Mouse (Mus musculus): ENCODE data around the gene Arid5b.
"Not testable (repeated sequence)": the region's sequence is repeated elsewhere in the genome, so short reads cannot be mapped to it uniquely, and the experiment has no call there.

The Arid5b gene

DNA sequence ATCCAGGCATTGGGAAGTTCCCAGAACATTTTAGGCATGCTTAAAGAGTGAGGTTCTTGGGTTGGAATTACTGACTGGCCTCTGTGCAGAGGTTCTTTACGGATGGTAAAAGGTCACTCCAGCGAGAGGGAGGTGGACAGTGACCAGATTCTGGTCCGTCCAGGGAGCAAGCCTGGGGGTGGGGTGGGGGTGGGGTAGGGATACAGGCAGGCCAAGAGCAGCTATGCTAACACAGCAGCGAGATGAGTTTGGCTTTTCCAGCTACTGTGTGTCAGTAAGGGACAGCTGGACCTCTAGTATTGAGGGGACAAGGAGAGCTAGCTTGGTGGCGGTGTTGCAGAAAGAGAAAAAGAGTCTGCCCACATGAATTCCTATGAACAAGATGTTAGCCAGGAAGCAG lies 167.9 kb downstream of the Arid5b start:
- peak; percentile 39 for DNase-seq (ENCODE audit: low read depth, low spot score)

DNA sequence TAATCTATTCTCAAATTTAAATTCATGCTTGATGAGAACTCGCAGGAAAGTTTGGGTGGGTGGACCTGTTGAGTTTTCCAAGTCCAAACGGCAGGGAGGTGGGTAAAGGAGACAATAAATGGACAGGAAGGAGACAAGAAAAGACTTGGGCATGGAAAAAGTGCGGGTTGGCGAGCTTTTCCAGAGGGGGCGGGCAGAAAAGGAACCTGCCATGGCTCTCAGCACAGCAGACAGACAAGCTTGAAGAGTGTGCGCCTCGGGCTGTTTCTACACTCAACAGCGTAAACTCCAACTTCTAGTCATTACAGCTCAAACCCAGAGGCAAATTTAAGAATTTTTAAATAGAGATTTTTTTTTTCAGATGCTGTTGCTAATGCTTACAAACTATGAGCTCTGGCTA lies 168.4 kb downstream of the Arid5b start:
- no peak for DNase-seq (ENCODE audit: low read depth, low spot score)

DNA sequence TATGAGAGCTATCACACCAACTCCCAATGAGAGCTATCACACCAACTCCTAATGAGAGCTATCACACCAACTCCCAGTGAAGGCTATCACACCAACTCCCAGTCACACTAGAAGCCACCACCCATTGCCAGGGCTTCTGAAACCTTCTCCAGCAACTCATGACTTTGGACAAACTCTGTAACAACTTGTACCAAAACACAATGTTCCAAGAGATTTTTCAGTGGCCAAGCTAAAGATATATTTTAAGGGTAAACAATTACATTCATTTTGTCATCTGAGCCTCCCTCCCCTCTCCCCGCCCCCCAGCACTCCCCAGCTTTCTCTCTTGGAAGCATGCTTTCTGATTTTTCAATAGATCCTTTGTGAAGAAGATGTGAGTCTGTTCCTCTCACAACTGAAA lies 168.9 kb downstream of the Arid5b start:
- DNase-seq (ENCODE audit: low read depth, low spot score): no peak

DNA sequence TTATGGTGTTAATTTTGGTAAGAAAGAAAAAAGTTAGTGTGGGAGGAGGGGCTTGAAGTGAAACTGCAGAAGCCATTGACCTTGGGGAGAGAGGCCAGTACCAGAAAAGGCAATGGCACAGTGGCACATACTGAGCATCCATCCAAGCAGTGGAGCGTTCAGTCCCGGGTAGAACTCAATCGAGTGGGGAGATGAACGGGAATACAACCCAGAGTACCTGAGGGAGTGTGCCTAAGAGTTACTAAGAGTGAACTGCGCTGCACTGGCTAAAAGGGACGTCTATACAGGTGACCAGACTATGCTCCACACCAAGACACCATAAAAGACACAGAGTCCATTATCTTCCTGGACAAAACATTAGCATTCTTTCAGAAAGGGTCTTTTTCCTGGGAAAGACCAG lies 170.8 kb downstream of the Arid5b start:
- no peak for DNase-seq (ENCODE audit: low read depth, low spot score)

DNA sequence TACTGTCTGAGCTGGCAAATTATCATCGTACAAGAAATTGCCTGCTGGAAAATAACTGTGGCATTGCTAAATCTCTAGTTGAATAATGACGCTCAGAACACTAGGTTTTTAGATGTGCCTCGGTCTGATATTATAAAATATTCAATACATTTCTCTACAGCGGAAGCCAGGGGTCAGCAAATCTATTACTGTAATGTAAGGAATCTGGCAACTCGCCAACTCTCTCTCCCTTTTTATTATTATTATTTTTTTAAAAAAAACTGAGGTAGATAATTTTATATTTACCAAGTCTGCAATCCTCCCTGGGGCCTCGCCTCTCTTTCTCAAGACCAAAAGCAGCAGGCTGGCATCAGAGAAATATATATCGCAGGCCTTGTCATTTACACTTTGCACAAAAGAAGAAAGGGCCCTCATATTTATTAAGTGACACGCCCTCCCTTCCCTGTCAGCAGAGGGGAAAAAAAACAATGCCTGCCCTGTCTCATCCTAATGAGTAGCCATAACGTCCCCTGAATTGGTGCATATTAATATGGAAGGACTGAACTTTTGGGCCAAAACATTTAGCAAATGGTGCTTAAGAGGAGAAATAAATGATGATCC lies 172.1 kb downstream of the Arid5b start:
- DNase-seq (ENCODE audit: low read depth, low spot score): no peak

DNA sequence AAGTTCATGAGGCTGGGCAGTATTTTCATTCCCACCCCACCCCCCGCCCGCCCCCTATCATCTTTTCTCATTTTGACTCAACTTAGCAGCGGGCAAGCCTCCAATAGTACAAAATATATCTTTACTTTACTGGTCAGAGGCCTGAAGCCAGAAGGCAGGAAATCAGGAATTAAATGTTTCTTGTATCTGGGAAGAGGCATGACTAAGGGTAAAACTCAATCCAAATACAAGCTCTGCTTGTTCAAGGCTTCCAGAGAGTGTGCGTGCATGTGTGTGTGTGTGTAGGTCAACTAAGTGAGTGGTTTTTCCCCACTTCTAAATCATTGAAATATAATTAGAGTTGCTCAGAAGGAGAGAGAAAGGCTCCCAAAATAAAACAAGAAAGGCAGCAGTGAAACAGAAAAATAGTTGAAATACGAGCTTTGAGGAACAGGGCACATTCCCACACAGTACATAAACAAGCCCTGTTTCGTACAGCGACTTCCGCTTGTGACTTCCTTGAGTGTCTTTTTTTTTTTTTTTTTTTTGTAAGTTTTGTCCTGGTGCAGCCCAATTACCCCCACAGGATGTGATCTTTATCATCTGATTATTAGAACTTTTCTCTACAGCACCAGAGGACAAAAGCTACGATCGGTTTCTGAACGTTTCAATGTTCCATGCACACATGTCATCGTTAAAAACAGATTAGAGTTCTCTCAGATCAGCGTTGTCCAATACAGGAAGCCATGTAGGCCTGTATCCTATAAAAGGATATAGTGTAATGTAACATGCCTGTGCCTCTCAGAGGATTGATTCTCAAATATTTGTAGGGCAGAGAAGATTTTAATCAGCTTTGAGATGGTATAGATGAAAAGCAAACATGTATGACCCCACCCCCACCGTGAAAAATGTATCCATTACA lies 173.4 kb downstream of the Arid5b start:
- DNase-seq (ENCODE audit: low read depth, low spot score): peak; percentile 26

DNA sequence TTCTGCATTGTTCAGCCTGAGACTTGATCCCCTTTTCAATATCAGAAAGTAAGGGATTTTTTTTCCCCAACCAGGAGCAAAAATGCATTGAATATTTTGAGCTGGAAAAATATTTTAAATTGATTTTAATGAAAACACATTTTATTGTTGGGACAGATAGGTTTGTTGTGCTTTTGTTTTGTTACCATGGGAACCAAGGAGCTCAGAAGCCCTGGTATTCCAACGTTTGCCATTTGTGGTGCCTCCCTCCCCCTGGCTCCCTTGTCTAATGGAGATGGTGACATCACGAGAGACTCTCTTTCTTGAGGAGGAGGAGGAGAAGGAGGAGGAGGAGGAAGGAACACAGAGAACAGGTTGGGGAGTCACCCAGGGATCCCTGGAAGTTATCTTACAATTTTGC lies 174.1 kb downstream of the Arid5b start:
- peak; percentile 71 for DNase-seq (ENCODE audit: low read depth, low spot score)

DNA sequence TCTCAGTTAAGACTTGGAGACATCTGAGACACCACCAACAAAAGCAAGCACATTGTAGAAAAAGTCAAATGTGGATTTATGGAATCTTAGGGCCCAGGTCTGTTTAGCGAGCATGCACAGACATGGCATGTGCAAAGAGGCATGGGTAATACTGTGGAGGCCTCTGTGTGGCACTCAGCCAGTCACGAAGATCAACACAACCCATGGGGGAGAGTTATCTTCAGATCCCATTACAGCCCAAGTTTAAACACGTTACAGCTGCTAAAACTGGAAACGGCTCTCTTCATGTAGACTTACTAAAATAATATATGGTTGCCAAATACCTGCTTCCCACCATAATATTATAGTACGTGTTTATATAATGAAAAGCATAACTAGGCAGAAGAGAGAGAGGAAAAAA lies 174.6 kb downstream of the Arid5b start:
- peak; percentile 67 for DNase-seq (ENCODE audit: low read depth, low spot score)

DNA sequence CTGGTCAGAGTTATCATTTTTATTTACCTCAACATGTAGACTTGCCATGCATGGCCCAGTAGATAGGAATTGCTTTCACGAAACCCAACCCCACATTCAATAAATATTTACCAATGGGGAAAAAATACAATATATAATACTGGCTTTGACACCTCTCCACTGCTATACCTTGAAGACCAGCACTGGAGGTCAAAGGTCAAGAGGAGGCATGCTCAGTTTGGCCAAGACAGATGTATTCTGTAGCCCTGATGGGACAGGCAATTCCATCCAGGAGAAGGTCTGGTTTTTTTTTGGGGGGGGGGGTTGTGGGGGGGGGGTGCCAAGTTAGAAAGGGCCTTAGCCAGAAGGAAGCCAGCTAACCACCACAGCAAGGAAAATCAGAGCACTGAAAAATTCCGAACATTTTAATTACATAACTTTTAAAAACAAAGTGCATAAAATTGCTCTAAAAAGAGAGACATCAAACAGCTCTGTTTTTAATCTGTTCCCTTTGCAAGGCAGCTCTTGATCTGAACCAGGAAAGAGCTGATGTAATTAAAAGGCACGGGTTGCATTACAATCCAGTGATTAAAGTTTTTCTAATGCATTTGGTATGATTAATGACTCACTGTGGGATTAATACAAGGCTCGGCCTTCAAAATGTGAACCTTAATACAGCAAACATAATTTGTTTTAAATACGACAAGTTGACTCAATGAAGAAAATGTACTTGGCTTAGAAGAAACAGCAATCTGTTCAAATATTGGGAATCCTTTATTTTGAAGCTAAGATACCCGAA lies 175.3 kb downstream of the Arid5b start:
- peak; percentile 49 for DNase-seq (ENCODE audit: low read depth, low spot score)

DNA sequence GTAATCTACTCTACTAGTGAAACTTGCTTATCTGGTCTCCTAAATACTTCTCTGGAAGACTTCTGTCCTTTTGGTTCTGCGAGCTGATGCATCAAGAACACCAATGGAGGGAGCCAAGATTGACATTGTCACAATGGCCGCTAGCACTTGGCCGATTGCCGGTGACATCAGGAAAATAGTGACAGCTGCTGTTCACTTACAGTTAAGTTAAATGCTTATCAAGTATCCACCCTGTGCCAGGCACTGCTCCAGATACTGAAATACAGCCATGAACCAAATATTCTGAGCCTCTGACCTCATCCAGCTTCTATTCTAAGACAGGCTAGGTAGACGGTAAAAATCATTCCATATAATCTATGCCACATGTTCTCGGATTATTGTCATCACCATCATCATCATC lies 176.0 kb downstream of the Arid5b start:
- peak; percentile 79 for DNase-seq (ENCODE audit: low read depth, low spot score)

DNA sequence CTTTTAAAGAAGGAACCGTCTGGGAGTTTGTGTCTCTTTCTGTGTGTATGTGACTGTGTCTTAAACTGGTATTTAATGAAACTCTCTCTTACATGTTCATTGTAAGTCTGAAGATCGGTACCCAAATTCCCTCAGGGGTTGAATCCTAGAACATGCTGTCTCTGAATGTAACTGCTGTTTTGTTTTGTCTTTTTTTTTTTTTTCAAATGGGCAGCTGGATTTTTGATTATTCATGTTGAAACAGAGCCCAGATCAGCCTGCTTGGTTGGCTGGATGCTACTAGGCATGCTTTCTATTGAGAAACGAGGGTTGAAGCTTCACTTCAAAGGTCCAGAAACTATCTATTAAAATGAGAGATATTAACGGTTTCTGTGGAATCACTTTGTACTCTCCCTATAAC lies 177.3 kb downstream of the Arid5b start:
- DNase-seq (ENCODE audit: low read depth, low spot score): peak; percentile 81

DNA sequence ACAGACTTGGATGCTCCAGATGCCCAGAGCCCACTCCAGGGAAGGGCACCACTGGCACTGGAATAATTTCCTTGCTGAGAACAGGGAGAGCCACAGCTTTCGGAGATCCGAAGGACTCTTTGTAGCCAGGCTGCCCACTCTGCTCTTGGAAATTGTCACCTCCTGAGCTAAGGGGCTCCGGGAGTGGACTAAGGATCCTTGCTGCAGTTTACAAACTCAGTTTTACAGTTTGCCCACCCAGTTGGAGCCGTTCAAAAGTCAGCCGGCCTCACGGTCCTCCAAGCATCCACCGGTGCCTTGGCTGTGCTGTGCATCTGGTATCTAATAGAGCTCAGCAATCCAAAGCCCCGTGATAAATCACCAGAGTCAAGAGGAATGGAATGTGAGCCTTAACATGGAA lies 178.0 kb downstream of the Arid5b start:
- DNase-seq (ENCODE audit: low read depth, low spot score): no peak

DNA sequence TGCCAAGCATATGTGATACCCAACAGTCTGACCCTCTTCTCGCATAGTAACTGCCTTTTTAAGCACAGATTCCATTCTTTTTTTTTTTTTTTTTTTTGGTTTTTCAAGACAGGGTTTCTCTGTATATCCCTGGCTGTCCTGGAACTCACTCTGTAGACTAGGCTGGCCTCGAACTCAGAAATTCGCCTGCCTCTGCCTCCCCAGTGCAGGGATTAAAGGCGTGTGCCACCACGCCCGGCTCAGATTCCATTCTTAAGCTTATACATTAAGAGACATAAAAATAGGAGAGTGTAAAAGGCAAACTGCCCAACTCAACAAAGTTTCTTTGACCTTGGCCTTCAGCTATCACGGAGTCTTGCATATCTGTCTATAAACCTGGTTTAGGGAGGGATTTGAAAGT lies 178.7 kb downstream of the Arid5b start:
- DNase-seq (ENCODE audit: low read depth, low spot score): not testable (repeated sequence)

DNA sequence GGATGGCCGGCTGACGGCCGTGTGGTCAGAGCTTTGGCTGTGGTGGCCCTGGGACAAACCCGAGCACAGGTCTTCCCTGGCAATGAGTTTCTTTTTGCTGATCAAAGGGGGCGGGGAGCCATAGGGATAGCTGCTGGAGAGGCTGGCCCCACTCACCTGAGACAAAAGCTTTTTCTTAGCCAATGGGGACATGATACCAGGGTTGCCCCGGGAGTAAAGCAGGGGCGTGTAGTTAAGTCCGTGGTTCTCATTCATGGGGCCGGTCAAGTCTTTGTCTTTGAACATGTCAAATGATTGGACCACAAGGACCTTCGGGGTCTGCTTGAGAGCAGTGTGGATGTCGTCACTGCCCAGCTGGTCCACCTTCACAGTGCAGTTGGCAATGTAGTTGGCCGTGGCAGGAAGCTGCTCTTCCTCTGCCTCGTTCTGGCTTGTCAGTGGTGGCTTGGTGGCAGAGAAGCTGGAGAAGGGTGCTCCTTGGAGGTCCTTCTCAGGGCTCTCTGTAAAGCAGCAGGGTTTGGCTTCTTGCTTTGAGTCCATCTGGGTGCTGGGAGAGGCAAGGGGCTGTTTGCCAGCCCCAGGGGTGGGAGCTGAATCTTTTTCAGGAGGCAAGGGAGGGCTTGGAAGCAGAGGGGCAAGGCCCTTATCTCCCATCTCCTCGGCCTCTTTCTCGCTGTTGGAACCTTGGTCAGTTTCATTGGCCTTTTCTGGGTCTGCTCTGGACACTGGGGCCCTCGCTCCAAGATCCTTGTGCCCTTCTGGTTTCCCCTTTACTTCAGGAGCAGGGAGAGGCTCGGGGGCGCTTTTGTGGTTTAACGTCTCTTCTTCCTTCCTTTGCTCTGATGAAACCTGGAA lies 180.5 kb downstream of the Arid5b start:
- no peak for DNase-seq (ENCODE audit: low read depth, low spot score)

DNA sequence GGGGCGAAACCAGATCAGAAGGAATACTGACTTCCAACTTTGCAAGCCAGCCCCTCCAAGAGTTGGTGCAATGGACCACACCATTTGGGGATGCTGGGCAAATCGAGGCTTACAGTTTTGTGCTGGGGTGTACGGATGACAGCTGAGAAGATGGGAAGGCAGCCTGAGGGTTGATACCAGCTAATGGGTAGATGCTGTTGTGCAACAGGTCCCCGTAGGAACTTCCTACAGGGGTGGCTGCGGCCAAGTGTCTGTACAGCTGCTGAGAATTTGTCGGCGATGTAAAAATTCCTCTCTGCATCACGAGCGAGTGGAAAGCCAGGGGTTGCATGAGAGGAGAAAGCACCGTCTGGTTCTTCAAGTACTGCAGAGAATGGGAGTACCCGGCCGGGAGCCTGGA lies 182.1 kb downstream of the Arid5b start:
- no peak for DNase-seq (ENCODE audit: low read depth, low spot score)

DNA sequence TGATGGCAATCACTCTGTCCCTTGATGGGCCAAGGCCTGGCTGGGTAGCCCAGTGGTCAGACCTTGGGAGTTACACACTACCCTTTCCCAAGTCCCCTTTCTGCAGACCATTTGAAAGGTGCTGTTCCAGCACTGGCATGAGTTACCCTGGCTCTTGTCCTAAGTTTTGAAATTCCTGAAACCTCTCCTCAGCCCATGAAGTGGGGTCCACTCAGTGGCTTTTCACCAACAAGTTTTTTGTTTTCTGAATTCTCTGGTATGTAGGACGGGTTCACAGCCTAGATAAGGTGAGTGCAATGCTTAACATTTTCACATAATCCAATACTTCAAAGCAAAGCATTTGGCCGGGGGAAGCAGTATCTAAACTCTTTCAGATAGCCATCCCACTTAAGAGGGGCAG lies 183.4 kb downstream of the Arid5b start:
- no peak for DNase-seq (ENCODE audit: low read depth, low spot score)

DNA sequence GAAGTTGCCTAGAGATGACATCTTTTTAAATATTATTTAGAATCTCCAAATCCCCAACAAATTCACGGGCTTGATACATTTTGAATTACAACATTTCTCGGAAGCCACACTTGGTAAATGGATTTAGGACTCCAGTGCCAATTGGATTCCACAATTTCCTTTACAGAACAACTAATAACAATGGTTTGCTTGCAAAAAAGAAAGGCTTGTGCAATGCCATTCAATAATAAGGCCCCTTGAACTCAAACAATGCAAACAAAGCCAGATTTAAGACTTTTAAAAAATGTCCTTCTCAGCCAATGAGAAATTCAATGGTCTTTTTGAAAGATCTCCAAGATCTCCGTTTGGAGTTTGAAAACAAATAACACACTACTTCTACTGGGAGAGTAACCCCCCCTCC lies 185.0 kb downstream of the Arid5b start:
- no peak for DNase-seq (ENCODE audit: low read depth, low spot score)

DNA sequence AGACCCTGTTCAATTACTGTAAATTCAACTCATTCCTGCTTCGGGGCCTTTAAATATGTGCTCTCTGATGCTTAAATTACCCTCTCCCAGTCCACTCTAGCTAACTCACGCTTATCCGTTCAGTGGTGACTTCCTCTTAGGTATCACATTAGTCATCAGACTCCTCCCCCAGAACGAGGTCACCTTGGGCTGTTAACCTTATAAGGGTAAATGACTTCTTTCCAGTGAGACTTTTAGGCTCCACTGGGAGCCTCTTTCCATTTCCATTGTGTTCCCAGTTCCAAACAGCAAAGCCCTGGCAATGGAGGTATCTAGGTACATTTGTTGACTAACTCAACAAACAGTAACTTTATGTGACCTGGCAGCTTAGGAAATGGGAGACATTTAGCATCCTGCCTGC lies 186.7 kb downstream of the Arid5b start:
- DNase-seq (ENCODE audit: low read depth, low spot score): no peak

DNA sequence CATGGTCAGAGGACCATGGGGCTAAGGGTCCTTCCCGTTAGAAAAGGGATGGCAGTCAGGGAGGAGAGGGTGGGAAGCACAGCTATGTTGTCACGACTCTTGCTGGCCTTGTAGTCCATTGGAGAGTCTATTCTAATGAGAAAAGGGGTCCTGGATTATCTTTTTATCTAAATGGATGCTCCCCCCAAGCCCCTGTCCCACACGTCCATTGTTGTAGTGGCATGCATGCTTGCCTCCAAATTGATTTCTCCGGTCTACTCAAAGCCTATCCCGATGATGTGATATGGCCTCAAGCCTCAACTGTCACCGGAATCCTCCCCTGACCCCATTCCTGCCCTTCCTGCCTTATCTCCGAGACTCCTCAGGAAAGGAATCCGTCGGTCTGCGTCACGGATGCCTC lies 187.5 kb downstream of the Arid5b start:
- no peak for DNase-seq (ENCODE audit: low read depth, low spot score)

DNA sequence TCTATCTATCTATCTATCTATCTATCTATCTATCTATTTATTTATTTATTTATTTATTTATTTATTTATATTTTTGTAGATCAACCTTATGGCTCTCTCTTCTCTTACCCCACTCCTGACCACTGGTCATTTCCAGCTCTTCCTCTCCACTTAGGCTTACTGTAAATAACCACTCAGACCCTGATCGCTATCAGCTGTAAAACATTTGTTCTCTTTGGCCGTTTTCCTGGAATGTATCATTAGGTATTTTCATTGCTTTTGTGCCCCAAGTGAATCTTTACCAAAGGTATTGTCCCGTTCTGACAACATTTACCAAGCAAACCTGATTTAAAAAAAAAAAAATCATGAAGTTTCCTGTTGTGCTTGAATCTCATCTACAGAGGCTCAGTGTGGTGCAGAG lies 188.0 kb downstream of the Arid5b start:
- no peak for DNase-seq (ENCODE audit: low read depth, low spot score)

DNA sequence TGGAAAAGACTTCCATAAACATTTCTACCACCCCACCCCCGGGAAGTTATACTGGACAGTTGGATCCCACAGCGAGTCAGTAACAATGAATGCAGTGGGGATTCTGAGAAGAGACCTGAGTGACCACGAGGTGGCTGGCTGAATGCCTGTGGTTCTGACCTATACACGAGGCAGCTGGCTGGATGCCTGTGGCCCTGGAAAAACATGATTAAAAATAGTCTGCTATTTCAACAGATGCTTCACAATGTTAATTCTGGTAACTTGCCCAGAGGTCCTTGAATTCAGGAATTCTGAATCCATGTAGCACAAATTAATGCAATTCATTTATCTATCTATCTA lies 188.4 kb downstream of the Arid5b start:
- peak; percentile 85 for DNase-seq (ENCODE audit: low read depth, low spot score)

Measured in skeletal muscle tissue, adult 2 months (tissue).